Mouse (Mus musculus) limb, embryonic 14.5 days (tissue): ENCODE measurements at regions not wholly inside any gene's neighbourhood (a gene's known extent, or its start where the extent isn't known, plus 50 kb on each side); places are given as distances from the start of the nearest gene placed in this dataset.

Source experiments
- ATAC-seq: fragments of 200-750 bp; cut with Nextera tagmentation; 2 replicates; pipeline ENCODE4 v1.8.0; 2017; ENCODE audit warnings: low read depth, moderate number of reproducible peaks, moderate TSS enrichment; ENCODE audit not compliant: low FRiP score
- DNase-seq: peaks from one replicate; pipeline ENCODE4 v3.0.0-alpha.2; 2015; ENCODE audit warnings: low spot score
- H3K27ac ChIP-seq: fragments of 300-500 bp; sonication (generic); replicated peaks from 2 replicates; pipeline ENCODE4 v1.5.1; 2014; ENCODE audit warnings: low read depth, mild to moderate bottlenecking, low read length, moderate library complexity, mixed read lengths
- H3K27me3 ChIP-seq: fragments of 300-500 bp; sonication (generic); 2 replicates; pipeline ENCODE4 v1.6.1; 2014; ENCODE audit warnings: low read length, mixed read lengths; ENCODE audit not compliant: control insufficient read depth, insufficient read depth
- H3K36me3 ChIP-seq: fragments of 300-500 bp; sonication (generic); 2 replicates; pipeline ENCODE4 v1.6.1; 2014; ENCODE audit warnings: mild to moderate bottlenecking, low read length, moderate library complexity, mixed read lengths; ENCODE audit not compliant: control insufficient read depth, insufficient read depth
- H3K4me1 ChIP-seq: fragments of 300-500 bp; sonication (generic); 2 replicates; pipeline ENCODE4 v1.6.1; 2014; ENCODE audit warnings: antibody characterized with exemption, low read length, mixed read lengths; ENCODE audit not compliant: control insufficient read depth, insufficient read depth
- H3K4me2 ChIP-seq: fragments of 300-500 bp; sonication (generic); replicated peaks from 2 replicates; pipeline ENCODE4 v1.6.1; 2014; ENCODE audit warnings: low read depth, mild to moderate bottlenecking, low read length, moderate library complexity; ENCODE audit not compliant: severe bottlenecking
- H3K4me3 ChIP-seq: fragments of 300-500 bp; sonication (generic); replicated peaks from 2 replicates; pipeline ENCODE4 v1.5.1; 2014; ENCODE audit warnings: low read length
- H3K9ac ChIP-seq: fragments of 300-500 bp; sonication (generic); 2 replicates; pipeline ENCODE4 v1.6.1; 2014; ENCODE audit warnings: mild to moderate bottlenecking, low read depth, low read length, moderate library complexity; ENCODE audit not compliant: severe bottlenecking
- H3K9me3 ChIP-seq: fragments of 300-500 bp; sonication (generic); 2 replicates; pipeline ENCODE4 v1.6.1; 2016; ENCODE audit warnings: low read length; ENCODE audit not compliant: control insufficient read depth
- POLR2A ChIP-seq: fragments of 200-500 bp; IDR thresholded peaks from 2 replicates; pipeline ENCODE4 v1.8.0; 2012; ENCODE audit warnings: inconsistent platforms, mild to moderate bottlenecking, moderate library complexity, borderline replicate concordance; ENCODE audit not compliant: insufficient read depth, insufficient read length; ENCODE audit errors: extremely low read depth
- WGBS: fragments of 180-500 bp; shearing (Covaris S2); extraction: QIAGEN DNeasy Blood & Tissue Kit; methylation state at CpG from one replicate; pipeline ENCODE4 v1.1.7; 2014; 5-methylcytosine and 5-hydroxymethylcytosine counted together

DNA sequence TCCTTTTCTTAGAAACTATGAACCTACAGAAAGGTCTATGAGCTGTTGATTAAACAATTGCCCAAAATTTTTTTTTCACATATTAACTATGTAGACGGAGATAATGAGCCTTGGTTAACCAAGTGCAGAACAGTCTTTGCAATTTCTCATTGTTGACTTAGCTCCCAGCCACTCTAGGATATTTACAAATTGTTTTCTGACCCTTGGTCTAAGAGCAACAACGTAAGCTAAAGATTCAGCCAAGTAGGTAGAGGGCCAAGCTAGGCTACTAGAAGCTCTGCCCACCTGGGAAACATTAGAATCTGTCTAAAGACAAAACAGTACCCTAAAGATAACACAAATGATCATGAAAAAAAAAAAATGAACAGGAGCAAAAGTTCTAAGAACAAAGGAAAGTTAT is 67.5 kb upstream of the Map9 start:
- ATAC-seq (no peak), DNase-seq (no peak)
- Histone ChIP-seq H3K27me3 (no peaks in the 10 kb centered on the region), H3K4me3 (no peak overlapping the region), H3K4me1 (no peaks in the 10 kb centered on the region), H3K4me2 (no peak overlapping the region), H3K27ac (no peak overlapping the region), H3K9me3 (no peaks in the 10 kb centered on the region), H3K36me3 (no peaks in the 10 kb centered on the region), H3K9ac (no peak overlapping the region)
- TF ChIP-seq POLR2A, result no peak
- WGBS, result 86% methylated on average over 2 of the region's 2 CpGs

DNA sequence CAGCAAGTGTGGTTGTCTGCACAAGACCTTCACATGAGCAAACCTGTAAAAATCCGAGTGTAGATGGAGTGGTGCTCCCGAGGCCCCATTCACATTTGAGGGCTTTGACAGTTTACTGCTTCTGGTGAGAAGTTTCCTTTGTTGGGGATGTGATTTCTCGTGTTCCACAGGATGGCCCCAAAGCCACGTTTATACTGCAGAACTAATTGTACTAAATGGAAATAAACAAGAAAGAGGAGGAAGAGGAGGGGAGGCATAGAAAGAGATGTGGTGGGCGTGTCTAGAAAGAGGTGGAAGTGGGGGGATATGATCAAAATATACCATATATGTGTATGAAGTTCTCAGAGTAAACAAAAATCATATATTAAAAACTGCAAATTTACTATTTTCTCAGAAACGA is 68.8 kb upstream of the Map9 start:
- ATAC-seq (no peak), DNase-seq (no peak)
- Histone ChIP-seq H3K36me3 (no peaks in the 10 kb centered on the region), H3K9ac (no peak overlapping the region), H3K4me3 (no peak overlapping the region), H3K9me3 (no peaks in the 10 kb centered on the region), H3K4me2 (no peak overlapping the region), H3K4me1 (no peaks in the 10 kb centered on the region), H3K27ac (no peak overlapping the region), H3K27me3 (no peaks in the 10 kb centered on the region)
- TF ChIP-seq POLR2A, result no peak
- 76% methylated on average over 6 of the region's 6 CpGs for WGBS

DNA sequence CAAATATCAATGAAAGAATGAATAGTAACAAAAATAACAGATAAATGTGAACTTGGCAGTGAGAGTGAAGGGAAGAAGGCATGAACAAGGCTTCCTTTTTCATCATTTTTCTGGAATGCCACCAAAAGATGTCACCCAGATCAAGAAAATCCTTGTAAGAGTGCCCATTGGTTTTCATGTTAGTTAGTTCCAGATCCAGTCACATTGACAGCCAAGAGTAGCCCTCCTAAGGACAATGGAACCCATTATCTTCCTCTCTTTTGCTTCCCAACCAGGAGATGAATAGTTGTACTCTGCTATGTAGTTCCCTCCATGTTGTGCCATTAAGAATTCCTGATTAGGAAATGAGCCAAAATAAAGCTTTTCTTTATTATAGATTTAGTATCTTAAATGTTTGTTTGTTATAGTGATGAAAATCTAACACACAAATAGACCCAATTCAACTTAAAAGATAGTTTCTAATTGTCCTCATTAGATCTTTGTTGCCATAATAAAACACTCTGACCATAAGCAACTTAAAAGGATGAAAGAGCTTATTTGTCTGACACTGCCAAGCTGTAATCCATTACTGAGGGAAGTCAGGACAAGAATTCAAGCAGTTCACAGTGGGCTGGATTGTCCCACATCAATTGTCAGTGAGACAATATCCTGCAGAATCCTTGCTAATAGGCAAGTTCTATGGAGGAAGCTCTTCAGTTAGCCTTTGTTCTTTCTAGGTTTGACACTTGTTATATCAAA is 80.7 kb upstream of the Map9 start:
- H3K4me1 ChIP-seq, result peaks cover 5% of the 10 kb centered on the region; the same call in 1 of the 2 replicates
- no peak overlapping the region for H3K9ac ChIP-seq
- no peak for TF ChIP-seq POLR2A
- no peaks in the 10 kb centered on the region for H3K27me3 ChIP-seq
- H3K9me3 ChIP-seq, result no peaks in the 10 kb centered on the region
- DNase-seq, result no peak
- H3K27ac ChIP-seq, result no peak overlapping the region
- H3K4me2 ChIP-seq, result no peak overlapping the region
- no peak for ATAC-seq
- no peaks in the 10 kb centered on the region for H3K36me3 ChIP-seq
- no peak overlapping the region for H3K4me3 ChIP-seq

DNA sequence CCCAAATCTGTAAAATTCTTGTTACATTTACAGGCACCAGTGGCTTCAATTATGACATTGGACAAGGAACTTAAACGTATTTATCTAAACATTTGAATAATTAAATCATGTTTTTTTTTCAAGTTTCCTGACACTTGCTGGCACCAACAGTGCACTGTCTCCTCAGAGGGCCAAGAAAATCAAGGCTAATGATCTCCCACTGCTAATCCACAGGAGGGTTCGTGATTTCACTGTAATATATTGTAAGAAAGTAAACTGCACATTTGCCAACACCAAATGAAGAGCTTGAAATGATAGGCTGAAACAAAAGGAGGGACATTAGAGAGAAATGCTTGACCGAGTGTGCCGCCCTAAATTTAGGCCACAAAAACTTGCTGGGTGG is 82.0 kb upstream of the Map9 start:
- ATAC-seq (no peak), DNase-seq (no peak)
- no peak for TF ChIP-seq POLR2A
- Histone ChIP-seq H3K9me3 (no peaks in the 10 kb centered on the region), H3K4me3 (no peak overlapping the region), H3K4me2 (no peak overlapping the region), H3K36me3 (no peaks in the 10 kb centered on the region), H3K27me3 (no peaks in the 10 kb centered on the region), H3K27ac (no peak overlapping the region), H3K4me1 (peaks cover 5% of the 10 kb centered on the region; the same call in 1 of the 2 replicates), H3K9ac (no peak overlapping the region)
- 44% methylated on average over 4 of the region's 4 CpGs for WGBS

DNA sequence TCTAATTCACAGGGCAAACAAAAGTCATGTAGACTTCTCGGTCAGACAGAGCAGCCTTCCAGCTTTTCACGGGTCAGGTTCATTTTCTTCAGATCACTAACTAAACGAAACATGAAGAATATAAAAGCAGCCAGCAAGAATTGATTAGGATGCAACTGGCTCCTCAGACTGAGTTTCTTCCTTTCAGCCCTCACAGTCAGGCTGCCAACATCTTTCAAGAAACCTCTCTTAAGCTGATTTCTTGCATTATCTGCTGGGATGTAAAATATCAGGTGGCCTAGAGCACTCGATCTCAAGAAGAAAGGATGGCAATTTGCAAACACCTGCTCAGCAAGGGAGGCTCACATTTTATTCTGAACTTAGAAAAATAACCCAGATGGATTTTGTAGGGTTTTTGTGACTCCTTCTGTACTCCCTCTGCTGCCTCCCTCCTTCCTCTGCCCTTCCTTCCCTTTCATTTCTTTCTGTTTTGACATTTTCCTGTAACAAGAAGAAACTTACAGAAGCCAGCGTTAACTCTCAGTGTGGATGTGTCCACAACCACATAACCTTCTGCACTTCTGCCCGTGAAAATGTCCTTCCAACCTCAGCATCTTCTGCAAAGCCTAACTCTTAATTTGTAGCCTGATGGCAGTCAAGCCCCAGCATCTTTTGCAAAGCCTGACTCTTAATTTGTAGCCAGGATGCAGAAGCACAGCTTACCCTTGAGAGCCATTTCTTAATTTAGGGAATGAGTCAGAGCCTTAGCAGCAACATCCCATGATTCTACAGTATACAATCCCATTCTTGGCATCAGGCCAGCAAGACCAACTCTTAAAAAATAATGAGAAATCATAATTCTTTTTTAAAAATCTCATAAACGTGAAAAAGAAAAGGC is 82.7 kb upstream of the Map9 start:
- 47% methylated on average over 7 of the region's 7 CpGs for WGBS
- ATAC-seq (peak; percentile 85), DNase-seq (peak; percentile 85)
- H3K27me3 ChIP-seq, result no peaks in the 10 kb centered on the region
- no peaks in the 10 kb centered on the region for H3K36me3 ChIP-seq
- H3K4me2 ChIP-seq, result no peak overlapping the region
- H3K9me3 ChIP-seq, result no peaks in the 10 kb centered on the region
- peaks cover 5% of the 10 kb centered on the region; the same call in 1 of the 2 replicates for H3K4me1 ChIP-seq
- H3K9ac ChIP-seq, result no peak overlapping the region
- TF ChIP-seq POLR2A, result no peak
- H3K27ac ChIP-seq, result no peak overlapping the region
- no peak overlapping the region for H3K4me3 ChIP-seq
